Mouse (Mus musculus) common myeloid progenitor, adult 5-6 weeks (primary cell): ENCODE results near the gene Smpd3. TPM values are rescaled to one million over a fixed set of nuclear protein-coding genes. Genes with fewer than 3 reads are reported as not detected.

Experiments
- ATAC-seq: replicated peaks from 2 replicates; pipeline ENCODE4 v1.8.0; 2016; ENCODE audit warnings: low read depth, mild to moderate bottlenecking, moderate TSS enrichment, inconsistent platforms; ENCODE audit not compliant: poor library complexity, severe bottlenecking
- total RNA-seq: library from RNA; stranded (forward); fragments of 200-1000, 187-1606 nt; gene quantifications from 2 replicates; pipeline ENCODE4 v1.2.3, GENCODE M21; 2017

Gene Smpd3
- total RNA-seq, result 0.14 and 0.92 TPM in 2 replicates

- ATAC-seq, result peak; percentile 98
Measured at GRCm38 (mm10) chr8:106337852-106338521, at the start of gene Smpd3. Smpd3 (minus strand) TSS chr8:106337988.

GRCm38 (mm10) chr8:106381026-106381425, 43.2 kb upstream of the Smpd3 start:
- no peak for ATAC-seq

DNA sequence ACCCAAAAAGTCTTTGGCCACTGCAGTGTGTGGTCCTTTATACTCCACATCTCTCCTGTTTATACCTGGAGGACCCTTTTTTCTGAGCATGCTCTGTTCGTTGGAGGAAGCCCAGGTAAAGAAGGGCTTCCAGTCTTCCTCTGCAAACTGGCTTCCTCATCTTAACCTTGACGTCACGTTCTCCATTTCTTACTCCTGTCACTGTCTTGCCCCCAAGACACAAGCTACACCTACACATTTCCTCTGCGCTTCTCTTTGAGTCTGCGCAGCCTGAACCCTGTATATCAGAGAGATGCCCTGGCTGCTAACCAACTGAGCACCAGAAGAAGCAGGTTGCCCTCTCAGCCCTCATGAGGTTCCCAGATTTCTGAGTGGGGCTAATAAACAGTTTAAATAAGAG, 41.6 kb upstream of the Smpd3 start:
- no peak for ATAC-seq

GRCm38 (mm10) chr8:106378501-106379048, 40.8 kb upstream of the Smpd3 start:
- peak; percentile 45 for ATAC-seq

DNA sequence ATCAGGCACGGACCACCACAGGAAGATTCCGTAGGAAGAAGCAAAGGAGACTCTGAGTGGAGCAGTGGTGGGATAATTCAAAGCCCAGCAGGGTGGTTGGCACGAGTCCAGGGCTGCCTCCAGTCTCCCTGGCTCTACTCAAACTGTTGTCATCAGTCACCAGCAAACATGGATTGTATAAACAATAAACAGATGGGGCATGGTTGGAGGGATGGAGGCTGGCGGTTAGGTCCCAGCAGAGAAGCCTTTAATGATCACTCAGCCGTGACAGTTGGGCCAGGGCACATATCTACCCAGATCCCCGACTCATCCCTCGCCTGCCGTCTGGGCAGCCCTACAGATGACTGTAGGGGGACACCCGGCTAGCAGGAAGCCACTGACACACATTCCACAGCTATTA, 39.1 kb upstream of the Smpd3 start:
- ATAC-seq, result no peak

GRCm38 (mm10) chr8:106375957-106376356, 38.2 kb upstream of the Smpd3 start:
- no peak for ATAC-seq

- no peak for ATAC-seq
Measured at GRCm38 (mm10) chr8:106369069-106369468, 31.3 kb upstream of the Smpd3 start.

- ATAC-seq, result no peak
Measured at GRCm38 (mm10) chr8:106368501-106368900, 30.7 kb upstream of the Smpd3 start.

DNA sequence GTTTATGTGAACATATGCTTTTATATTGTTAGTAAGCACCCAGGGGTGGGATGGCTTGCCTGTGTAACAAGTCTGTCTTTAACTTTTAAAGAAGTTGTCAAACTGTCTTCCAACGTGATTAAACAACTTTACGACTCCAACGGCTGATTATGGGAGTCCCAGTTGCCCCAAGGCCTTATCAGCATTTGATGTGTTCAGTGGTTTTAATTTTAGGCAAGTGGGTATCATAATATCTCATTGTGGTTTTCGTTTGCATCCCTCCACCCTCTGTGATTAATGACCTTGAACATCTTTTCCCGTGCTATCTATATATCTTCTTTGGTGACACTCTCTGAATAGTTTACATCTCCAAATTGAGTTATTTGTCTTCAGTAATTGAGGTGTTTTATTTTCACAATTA, 27.0 kb upstream of the Smpd3 start:
- 0 out of 2 replicates have a peak, but pooled peaks have one; percentile 7 for ATAC-seq

- ATAC-seq, result peak; percentile 79; the same call in 1 of the 2 replicates
Measured at GRCm38 (mm10) chr8:106364278-106364677, 26.5 kb upstream of the Smpd3 start.

DNA sequence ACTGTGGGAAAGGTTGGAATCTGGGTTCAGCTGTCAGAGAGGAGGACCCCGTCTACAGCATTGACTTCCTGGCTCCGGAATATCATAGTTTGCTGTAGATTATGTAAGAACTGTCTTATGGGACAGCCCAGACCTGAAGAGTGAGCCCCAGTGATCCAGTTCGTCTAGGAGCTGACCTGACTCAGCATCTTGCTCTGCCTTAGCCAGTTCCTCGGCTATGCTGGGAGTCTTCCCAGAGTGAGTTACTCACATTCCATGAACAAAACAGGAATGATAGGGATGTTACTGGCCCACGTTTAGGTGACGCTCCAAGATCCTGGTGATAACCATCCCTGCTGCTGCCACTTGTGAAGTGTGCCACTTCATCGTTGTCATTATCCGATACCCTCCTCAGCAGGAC, 25.5 kb upstream of the Smpd3 start:
- no peak for ATAC-seq

- no peak for ATAC-seq
Measured at GRCm38 (mm10) chr8:106359650-106360338, 22.0 kb upstream of the Smpd3 start.

- no peak for ATAC-seq
Measured at GRCm38 (mm10) chr8:106351135-106351534, 13.3 kb upstream of the Smpd3 start.

DNA sequence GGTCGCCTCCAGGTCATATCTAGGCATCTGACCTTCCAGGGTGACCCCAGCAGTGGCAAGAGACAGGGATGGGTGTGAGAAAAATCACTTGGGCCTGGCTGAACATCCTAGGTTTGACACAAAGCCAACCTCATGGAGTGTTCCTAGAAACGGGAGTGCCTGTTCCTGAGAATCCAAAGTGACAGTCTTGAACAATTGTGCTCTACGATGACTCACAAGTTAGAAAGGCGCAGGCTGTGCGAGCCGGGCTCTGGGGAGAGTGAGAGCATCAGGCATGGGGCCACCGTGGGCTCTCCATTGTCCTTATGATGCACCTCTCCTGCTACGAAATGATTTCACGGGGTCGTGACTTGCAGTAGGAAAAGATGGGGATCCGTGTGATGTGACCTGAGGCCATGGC, 11.6 kb upstream of the Smpd3 start:
- ATAC-seq, result no peak

DNA sequence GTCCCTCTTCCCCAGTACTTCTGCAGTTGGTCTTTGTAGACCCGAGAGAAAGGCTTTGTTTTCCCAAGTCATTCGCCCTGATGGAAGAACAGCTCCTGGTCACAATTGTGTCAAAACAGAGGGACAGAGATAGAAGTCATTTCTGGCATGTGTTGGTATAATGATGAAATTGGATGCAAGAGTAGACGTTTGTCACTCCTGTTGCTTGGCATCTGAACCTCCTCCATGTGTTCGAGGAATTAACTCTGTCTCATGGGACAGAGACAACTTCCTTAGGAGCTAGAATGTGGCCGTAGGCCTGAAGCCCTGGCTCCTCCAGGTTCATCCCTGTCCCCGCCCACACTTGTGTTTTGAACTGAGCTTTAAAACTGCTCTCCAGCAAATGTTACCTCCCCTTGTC, 8.3 kb upstream of the Smpd3 start:
- ATAC-seq, result no peak

DNA sequence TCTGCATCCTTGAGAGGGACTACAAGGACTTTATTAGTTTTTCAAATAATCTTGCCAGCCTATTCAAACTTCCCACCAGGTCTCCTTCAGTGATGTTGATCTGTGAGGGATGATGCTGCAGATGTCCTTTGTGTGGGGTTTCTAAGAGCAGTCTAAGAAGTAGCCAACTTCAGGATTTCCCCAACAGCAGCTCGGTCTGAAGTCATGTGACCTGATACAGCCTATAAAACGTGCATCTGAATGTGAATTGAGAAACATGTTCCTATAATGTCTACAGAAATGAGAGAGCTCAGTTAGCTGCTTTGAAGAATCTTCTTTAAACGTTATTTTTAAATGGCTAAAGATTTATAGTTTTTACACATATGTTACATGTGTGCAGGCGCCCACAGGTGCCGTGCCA, 5.7 kb upstream of the Smpd3 start:
- no peak for ATAC-seq

DNA sequence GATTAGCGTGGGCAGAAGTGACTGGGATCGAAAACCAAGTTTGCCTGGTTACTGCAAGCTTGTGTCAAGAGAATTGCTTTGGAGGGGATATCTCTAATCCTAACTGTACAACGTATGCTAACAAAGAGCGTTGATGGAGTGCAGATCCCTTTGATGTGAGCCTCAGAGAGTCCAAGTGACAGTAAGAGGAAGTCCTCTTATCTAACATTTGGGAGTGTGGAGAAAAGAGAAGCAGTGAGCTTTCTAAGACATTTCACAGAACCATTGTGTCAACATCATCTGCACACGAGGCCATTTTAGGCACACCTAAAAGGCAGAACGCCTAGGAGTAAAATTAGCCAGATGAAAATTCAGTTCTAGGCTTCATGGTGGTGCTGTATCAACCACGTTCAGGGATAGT, 5.0 kb upstream of the Smpd3 start:
- ATAC-seq, result 0 out of 2 replicates have a peak, but pooled peaks have one; percentile 17

- peak; percentile 24; the same call in 1 of the 2 replicates for ATAC-seq
Measured at GRCm38 (mm10) chr8:106338741-106339209, 987 bp upstream of the Smpd3 start.

- no peak for ATAC-seq
Measured at GRCm38 (mm10) chr8:106336561-106336960, 1.2 kb downstream of the Smpd3 start.

GRCm38 (mm10) chr8:106336031-106336430, 1.8 kb downstream of the Smpd3 start:
- no peak for ATAC-seq

DNA sequence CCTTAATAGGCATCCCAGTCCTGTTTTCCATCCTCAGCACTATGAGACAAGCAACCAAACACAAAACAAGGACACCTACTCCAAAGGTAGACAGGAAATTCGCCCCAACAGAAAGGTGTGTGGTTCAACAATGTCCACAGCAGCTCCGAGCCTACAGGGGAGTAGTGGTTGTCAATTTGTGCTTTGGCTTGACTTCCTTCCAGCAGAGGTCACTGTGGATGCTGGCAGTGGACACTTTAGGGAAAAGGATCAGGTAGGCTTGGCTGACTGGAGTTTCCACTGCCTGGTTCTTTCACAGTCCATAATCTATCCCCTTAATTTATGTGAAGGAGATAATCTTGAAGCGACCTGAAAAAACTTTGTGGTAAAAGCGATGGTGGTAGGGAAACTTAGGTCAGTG, 2.6 kb downstream of the Smpd3 start:
- ATAC-seq, result no peak
